Mouse (Mus musculus): Measurements from ENCODE around the gene Kndc1. TPM values are rescaled to one million over a fixed set of nuclear protein-coding genes. Genes with fewer than 3 reads are reported as not detected.
A peak's percentile ranks its signal among the peaks of the same experiment; 100 is the strongest.

Kndc1 gene
- polyA plus RNA-seq, 1 experiment from 2014 or later, result 0.11 TPM

DNA sequence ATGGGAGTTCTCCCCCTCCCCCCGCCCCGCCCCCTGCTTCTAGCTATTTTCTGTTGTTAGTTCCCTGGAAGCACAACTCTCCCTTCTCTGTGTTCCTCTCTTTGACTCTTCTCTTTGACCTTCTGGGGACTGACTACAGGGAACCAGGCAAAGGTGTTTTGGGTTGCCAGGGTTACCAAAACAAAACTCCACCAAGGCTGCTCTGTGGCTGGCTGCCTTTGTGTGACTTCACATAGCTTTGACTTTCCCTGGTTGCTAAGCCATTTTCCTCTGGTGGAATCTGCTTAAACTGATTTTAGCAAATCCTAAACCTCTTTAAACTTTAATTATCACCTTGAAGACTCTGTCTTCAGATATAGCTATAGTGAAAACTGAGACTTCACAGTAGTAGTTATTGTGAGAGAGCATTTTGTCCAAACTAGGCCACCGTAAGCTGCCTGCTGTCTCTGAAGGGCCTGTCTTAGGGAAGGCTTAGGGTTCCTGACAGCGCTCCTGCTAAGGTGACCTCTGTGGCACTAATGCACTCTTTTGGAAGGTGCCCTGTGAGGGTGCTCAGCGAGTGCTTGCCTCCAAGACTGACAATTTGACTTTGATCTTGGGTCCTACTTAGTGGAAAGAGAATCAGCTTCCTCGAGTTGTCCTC lies 57.6 kb downstream of the Kndc1 start:
- H3K27me3 ChIP-seq (replicated peaks), result peaks cover 50% of the 10 kb centered on the region

DNA sequence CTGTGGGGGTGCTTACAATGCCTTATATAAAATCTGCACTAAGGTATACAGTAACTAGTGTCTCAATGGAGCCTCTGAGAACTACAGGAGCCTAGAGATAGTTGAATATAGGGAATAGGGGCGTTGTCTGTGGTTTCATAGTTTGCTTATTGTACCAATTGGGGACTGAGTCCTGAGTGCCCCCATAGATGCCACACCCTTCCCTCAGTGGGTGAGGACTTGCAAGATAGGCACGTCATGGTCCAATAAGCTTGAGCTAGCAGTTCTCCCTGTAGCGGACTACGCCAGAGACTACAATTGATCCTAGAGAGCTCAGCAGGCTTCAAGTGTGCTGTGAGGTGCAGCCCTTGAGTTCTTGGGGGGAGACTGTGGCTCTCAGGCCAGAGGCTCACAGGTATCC lies 61.0 kb downstream of the Kndc1 start:
- H3K9ac ChIP-seq, result no peak overlapping the region
- no peaks in the 10 kb centered on the region for H3K9me3 ChIP-seq
- H3K27me3 ChIP-seq (replicated peaks), result peaks cover 51% of the 10 kb centered on the region
- 81% methylated on average over 4 of the region's 4 CpGs for WGBS
- no peaks in the 10 kb centered on the region for H3K36me3 ChIP-seq
- no peak for ATAC-seq (ENCODE audit: extremely low read depth, insufficient number of reproducible peaks, low FRiP score, low TSS enrichment)
- no peak overlapping the region for H3K4me3 ChIP-seq
- H3K27ac ChIP-seq (replicated peaks), result no peak overlapping the region
- no peak overlapping the region for H3K4me2 ChIP-seq
- peaks cover 21% of the 10 kb centered on the region for H3K4me1 ChIP-seq

More for the DNA sequence above, 57.6 kb downstream of the Kndc1 start:
- Histone ChIP-seq H3K9me3 (no peaks in the 10 kb centered on the region), H3K36me3 (no peaks in the 10 kb centered on the region), H3K4me2 (peak overlapping the region; percentile 87), H3K4me3 (no peak overlapping the region), H3K9ac (no peak overlapping the region), H3K4me1 (peaks cover 13% of the 10 kb centered on the region), H3K27ac (replicated peaks) (no peak overlapping the region)
- ATAC-seq (ENCODE audit: extremely low read depth, insufficient number of reproducible peaks, low FRiP score, low TSS enrichment), result no peak
- WGBS, result 59% methylated on average over 6 of the region's 6 CpGs

DNA sequence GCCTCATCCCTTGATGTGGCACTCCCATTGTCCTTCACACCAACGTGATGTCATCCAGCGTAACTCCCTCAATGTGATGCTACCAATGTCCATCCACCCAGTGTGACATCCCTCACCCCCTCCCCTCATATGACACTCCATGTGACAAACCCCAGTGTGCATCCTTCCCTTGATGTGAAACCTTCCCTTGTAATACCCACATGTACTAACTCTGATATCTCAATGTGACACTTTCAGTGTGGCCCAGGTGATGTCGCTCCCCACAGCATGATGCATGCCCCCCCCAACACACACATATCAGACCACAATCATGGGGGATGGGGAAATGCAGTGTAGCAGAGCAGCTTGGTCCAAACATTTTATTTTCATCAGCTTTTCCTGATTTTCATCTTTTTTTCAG lies 62.2 kb downstream of the Kndc1 start:
- peaks cover 15% of the 10 kb centered on the region for H3K4me1 ChIP-seq
- peaks cover 61% of the 10 kb centered on the region for H3K27me3 ChIP-seq (replicated peaks)
- 69% methylated on average over 3 of the region's 3 CpGs for WGBS
- no peaks in the 10 kb centered on the region for H3K9me3 ChIP-seq
- no peak overlapping the region for H3K9ac ChIP-seq
- no peak overlapping the region for H3K4me2 ChIP-seq
- no peak overlapping the region for H3K4me3 ChIP-seq
- no peak for ATAC-seq (ENCODE audit: extremely low read depth, insufficient number of reproducible peaks, low FRiP score, low TSS enrichment)
- no peaks in the 10 kb centered on the region for H3K36me3 ChIP-seq
- no peak overlapping the region for H3K27ac ChIP-seq (replicated peaks)

DNA sequence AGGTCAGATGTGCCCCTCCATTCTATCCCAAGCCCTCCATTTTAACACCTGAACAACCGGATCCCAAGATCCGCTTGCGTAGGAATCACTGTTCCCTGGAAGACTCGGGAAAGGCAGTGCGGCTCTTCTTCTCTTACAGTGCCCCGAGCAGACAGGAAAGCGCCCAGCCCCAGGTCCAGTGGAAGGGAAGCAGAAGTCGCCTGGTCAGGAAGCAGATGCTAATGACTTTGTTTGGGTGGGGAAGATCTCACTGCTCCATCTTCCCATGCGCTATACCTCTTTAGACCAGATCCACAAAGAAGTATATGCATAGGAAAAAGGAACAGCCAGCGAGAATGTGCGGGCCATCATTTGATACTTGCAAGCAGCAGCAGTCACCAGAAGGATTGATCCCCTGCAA lies 62.9 kb downstream of the Kndc1 start:
- 41% methylated on average over 11 of the region's 11 CpGs for WGBS
- H3K4me2 ChIP-seq, result no peak overlapping the region
- no peaks in the 10 kb centered on the region for H3K9me3 ChIP-seq
- H3K9ac ChIP-seq, result no peak overlapping the region
- no peak for ATAC-seq (ENCODE audit: extremely low read depth, insufficient number of reproducible peaks, low FRiP score, low TSS enrichment)
- no peak overlapping the region for H3K4me3 ChIP-seq
- H3K27me3 ChIP-seq (replicated peaks), result peaks cover 59% of the 10 kb centered on the region
- no peaks in the 10 kb centered on the region for H3K36me3 ChIP-seq
- peaks cover 12% of the 10 kb centered on the region for H3K4me1 ChIP-seq
- H3K27ac ChIP-seq (replicated peaks), result no peak overlapping the region

DNA sequence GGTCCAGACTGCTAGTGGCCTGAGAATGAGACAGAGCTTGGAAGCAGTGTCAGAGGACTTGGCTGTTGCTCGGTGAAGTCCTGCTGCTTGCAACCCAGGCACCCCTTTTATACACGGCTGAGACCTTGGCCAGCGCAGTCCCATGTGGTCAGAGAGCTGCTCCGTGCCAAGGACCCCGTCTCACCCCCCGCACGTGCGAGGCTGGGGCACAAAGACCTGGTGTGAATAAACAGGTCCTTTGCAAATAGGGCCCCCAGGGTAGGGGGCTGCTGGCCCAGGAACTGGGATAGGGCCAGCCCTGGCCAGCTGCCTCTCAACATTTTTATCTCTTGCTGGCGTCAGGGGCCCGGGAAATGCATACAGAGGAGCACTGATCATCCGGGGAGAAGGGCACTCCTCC lies 63.5 kb downstream of the Kndc1 start:
- H3K9ac ChIP-seq, result 0 out of 2 replicates have a peak overlapping the region, but pooled peaks have one; percentile 6
- no peak overlapping the region for H3K4me2 ChIP-seq
- peaks cover 12% of the 10 kb centered on the region for H3K4me1 ChIP-seq
- WGBS, result 9% methylated on average over 11 of the region's 11 CpGs
- H3K9me3 ChIP-seq, result no peaks in the 10 kb centered on the region
- H3K36me3 ChIP-seq, result no peaks in the 10 kb centered on the region
- H3K4me3 ChIP-seq, result no peak overlapping the region
- H3K27me3 ChIP-seq (replicated peaks), result peaks cover 59% of the 10 kb centered on the region
- ATAC-seq (ENCODE audit: extremely low read depth, insufficient number of reproducible peaks, low FRiP score, low TSS enrichment), result no peak
- no peak overlapping the region for H3K27ac ChIP-seq (replicated peaks)

DNA sequence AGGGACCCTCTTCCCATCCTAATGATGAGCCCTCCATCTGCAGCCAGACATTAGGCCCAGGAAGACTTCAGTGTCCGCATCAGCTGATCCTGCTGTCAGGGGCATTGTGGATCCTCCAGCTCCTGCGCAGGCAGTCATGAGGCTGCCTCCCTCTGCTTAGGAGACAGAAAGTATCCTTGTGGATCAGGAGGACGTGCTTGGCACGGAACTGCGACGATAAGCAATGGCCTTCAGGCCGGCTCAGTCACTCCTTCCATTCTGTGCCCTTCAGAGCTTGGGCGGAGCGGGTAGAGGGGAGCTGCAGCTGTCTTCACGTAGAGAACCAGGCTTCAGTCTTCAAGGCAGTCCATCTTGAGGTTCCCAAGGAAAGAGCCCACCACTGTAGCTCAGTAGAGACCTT lies 66.6 kb downstream of the Kndc1 start:
- peaks cover 12% of the 10 kb centered on the region for H3K4me1 ChIP-seq
- H3K9me3 ChIP-seq, result no peaks in the 10 kb centered on the region
- WGBS, result 75% methylated on average over 10 of the region's 10 CpGs
- no peak overlapping the region for H3K27ac ChIP-seq (replicated peaks)
- H3K4me2 ChIP-seq, result no peak overlapping the region
- H3K4me3 ChIP-seq, result no peak overlapping the region
- peaks cover 61% of the 10 kb centered on the region for H3K27me3 ChIP-seq (replicated peaks)
- H3K9ac ChIP-seq, result no peak overlapping the region
- H3K36me3 ChIP-seq, result no peaks in the 10 kb centered on the region
- ATAC-seq (ENCODE audit: extremely low read depth, insufficient number of reproducible peaks, low FRiP score, low TSS enrichment), result no peak

DNA sequence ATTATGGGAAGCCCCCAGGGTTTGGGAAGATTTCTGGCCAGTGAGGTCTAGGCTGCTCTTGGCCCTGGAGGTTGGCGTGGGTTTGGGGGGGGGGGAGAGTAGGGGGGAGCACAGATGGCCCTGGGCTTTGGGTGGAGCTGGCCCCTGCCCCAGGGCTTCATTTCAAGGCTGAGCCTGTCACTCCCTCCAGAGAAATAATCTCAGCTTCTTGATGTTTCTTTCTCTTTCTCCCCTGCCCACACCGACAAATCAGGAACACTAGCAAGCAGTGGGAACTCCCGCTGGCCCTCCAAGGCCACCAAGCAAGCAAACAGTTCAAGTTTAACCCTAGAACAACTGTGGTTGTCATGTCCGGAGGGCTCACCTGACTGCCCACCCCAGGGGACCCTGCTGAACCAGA lies 69.3 kb downstream of the Kndc1 start:
- H3K4me3 ChIP-seq, result no peak overlapping the region
- ATAC-seq (ENCODE audit: extremely low read depth, insufficient number of reproducible peaks, low FRiP score, low TSS enrichment), result no peak
- peaks cover 62% of the 10 kb centered on the region for H3K27me3 ChIP-seq (replicated peaks)
- no peaks in the 10 kb centered on the region for H3K9me3 ChIP-seq
- no peaks in the 10 kb centered on the region for H3K4me1 ChIP-seq
- WGBS, result 47% methylated on average over 4 of the region's 4 CpGs
- no peak overlapping the region for H3K4me2 ChIP-seq
- H3K27ac ChIP-seq (replicated peaks), result no peak overlapping the region
- no peak overlapping the region for H3K9ac ChIP-seq
- no peaks in the 10 kb centered on the region for H3K36me3 ChIP-seq

DNA sequence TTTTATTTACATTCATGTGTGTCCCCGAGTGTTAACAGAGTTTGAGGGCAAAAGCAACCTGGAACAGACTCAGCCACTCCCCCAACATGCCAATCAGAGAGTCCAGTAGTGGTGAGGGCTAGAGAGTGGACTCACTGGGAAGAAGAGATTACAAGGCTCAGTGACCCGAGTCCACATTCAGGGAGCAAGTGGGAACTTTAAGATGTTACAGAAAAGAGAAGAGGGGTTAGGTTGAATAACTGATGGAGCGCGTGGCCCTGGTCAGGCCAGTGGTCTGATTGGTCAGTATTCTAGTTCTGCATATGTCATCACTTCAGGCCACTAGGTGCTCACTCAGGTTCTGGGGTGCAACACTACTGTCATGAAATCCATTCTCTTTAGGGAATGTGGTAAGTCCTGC lies 72.7 kb downstream of the Kndc1 start:
- ATAC-seq (ENCODE audit: extremely low read depth, insufficient number of reproducible peaks, low FRiP score, low TSS enrichment), result no peak
- H3K4me2 ChIP-seq, result no peak overlapping the region
- H3K27ac ChIP-seq (replicated peaks), result no peak overlapping the region
- WGBS, result 20% methylated on average over 4 of the region's 4 CpGs
- H3K9me3 ChIP-seq, result no peaks in the 10 kb centered on the region
- no peak overlapping the region for H3K4me3 ChIP-seq
- no peaks in the 10 kb centered on the region for H3K36me3 ChIP-seq
- H3K9ac ChIP-seq, result no peak overlapping the region
- H3K27me3 ChIP-seq (replicated peaks), result peaks cover 67% of the 10 kb centered on the region
- H3K4me1 ChIP-seq, result no peaks in the 10 kb centered on the region

DNA sequence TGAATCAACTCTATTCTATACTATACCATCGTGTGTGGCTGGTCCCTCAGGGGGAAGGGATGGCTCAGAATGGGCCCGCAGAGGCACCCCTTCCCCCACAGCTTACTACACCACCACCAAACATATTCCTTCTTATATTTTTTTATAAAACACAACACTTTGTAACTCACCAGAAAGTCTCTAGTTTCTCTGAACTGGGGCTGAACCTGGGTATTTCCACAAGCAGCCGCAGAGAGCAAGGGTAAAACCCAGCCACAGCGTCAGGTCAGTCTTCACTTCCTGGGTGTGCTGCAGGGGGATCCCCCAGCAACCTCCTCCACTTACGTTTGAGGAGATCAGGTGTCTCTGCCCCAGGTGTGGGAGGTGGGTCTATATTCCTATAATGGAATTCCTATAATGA lies 73.9 kb downstream of the Kndc1 start:
- Histone ChIP-seq H3K36me3 (no peaks in the 10 kb centered on the region), H3K27ac (replicated peaks) (no peak overlapping the region), H3K4me1 (no peaks in the 10 kb centered on the region), H3K9ac (no peak overlapping the region), H3K27me3 (replicated peaks) (peaks cover 76% of the 10 kb centered on the region), H3K4me2 (no peak overlapping the region), H3K9me3 (no peaks in the 10 kb centered on the region), H3K4me3 (no peak overlapping the region)
- no peak for ATAC-seq (ENCODE audit: extremely low read depth, insufficient number of reproducible peaks, low FRiP score, low TSS enrichment)
- WGBS, result 52% methylated on average over 5 of the region's 5 CpGs

DNA sequence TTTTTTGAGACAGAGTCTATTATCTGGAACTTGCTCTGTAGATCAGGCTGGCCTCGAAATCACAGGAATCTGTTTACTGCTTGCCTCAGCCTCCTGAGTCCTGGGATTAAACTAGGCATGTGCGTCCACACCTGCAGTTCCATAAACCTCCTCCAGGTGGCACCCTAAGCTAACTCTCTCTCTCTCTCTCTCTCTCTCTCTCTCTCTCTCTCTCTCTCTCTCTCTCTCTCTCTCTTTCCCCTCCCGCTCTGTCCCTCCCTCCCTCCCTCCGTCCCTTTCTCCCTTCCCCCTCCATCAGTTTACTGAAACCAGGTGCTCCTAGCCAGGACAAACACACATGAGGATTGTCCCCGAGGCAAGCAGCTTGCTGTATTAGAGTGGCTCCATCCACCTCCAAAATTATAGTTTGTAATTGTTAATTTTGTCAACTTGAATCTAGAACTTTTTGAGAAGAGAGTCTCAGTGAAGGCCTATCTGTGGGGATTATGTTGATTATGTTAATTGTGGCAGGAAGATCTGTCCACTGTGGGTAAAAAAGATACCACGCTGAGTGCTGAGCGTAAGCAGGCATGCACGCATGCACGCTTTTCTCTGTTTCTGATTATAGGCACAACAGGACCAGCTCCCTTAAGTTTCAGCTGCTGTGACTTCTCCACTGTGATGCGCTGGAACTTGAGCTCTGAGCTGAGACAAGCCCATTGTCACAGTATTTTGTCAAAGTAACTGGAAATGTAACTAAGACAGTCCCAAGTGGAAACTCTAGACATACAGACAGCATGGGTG lies 75.0 kb downstream of the Kndc1 start:
- peaks cover 84% of the 10 kb centered on the region for H3K27me3 ChIP-seq (replicated peaks)
- no peaks in the 10 kb centered on the region for H3K4me1 ChIP-seq
- H3K9me3 ChIP-seq, result no peaks in the 10 kb centered on the region
- H3K27ac ChIP-seq (replicated peaks), result no peak overlapping the region
- no peak for ATAC-seq (ENCODE audit: extremely low read depth, insufficient number of reproducible peaks, low FRiP score, low TSS enrichment)
- H3K4me3 ChIP-seq, result no peak overlapping the region
- no peak overlapping the region for H3K4me2 ChIP-seq
- no peak overlapping the region for H3K9ac ChIP-seq
- 43% methylated on average over 10 of the region's 10 CpGs for WGBS
- H3K36me3 ChIP-seq, result no peaks in the 10 kb centered on the region

DNA sequence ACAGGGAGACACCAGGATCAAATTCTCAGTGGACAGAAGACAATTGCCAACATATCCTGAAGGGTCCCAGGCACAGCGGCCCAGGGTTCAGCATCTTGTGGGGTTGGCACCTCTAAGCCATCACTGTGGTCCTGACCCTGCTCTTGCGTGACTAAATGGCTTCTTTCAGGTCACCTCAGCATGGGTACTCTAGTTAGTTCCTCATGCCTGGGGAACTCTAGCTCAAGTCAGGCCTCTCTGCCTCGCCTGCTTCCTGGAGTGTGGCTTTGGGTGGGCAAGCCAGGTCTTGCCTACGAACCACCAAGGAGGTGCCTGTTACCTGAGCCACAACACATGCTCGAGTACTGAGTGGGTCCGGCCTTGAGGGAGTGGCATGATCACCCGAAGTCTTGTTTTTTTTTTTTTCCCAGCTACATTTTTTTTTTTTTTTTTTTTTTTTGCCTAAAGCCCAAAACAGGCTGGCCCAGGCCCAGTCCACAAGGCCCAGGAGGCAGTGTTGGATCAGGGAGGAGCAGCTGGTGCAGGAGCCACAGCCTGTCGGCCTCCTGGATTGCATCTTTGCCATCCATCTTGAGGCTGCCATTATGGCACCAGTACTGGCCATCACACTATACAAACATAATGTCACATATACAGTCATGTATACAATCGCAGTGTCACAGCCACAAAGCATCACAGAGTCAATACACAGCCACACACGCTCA lies 75.9 kb downstream of the Kndc1 start:
- Histone ChIP-seq H3K4me3 (no peak overlapping the region), H3K36me3 (no peaks in the 10 kb centered on the region), H3K9ac (no peak overlapping the region), H3K27me3 (replicated peaks) (peaks cover 77% of the 10 kb centered on the region), H3K9me3 (no peaks in the 10 kb centered on the region), H3K4me1 (no peaks in the 10 kb centered on the region), H3K4me2 (no peak overlapping the region), H3K27ac (replicated peaks) (no peak overlapping the region)
- WGBS, result 81% methylated on average over 10 of the region's 10 CpGs
- ATAC-seq (ENCODE audit: extremely low read depth, insufficient number of reproducible peaks, low FRiP score, low TSS enrichment), result no peak
